Mouse (Mus musculus) intestine, embryonic 16.5 days (tissue): ENCODE data around the gene Map2k1. TPM values are rescaled to one million over a fixed set of nuclear protein-coding genes. Genes with fewer than 3 reads are reported as not detected.
"Not testable (repeated sequence)": the region's sequence is repeated elsewhere in the genome, so short reads cannot be mapped to it uniquely, and the experiment has no call there.

Experiments
- ATAC-seq: fragments of 200-750 bp; cut with Nextera tagmentation; 2 replicates; pipeline ENCODE4 v1.8.0; 2017; ENCODE audit warnings: moderate TSS enrichment, moderate library complexity
- H3K27ac ChIP-seq: fragments of 300-500 bp; sonication (generic); 2 replicates; pipeline ENCODE4 v1.5.1; 2014; ENCODE audit warnings: mild to moderate bottlenecking, low read length
- H3K27me3 ChIP-seq: fragments of 300-500 bp; sonication (generic); replicated peaks from 2 replicates; pipeline ENCODE4 v1.6.1; 2014; ENCODE audit warnings: low read length, control low read depth, mixed read lengths; ENCODE audit not compliant: control insufficient read depth, insufficient read depth
- H3K36me3 ChIP-seq: fragments of 300-500 bp; sonication (generic); 2 replicates; pipeline ENCODE4 v1.6.1; 2014; ENCODE audit warnings: low read length, control low read depth; ENCODE audit not compliant: control insufficient read depth, insufficient read depth
- H3K4me1 ChIP-seq: fragments of 300-500 bp; sonication (generic); 2 replicates; pipeline ENCODE4 v1.6.1; 2014; ENCODE audit warnings: low read length, control low read depth, mixed read lengths; ENCODE audit not compliant: control insufficient read depth, insufficient read depth
- H3K4me2 ChIP-seq: fragments of 300-500 bp; sonication (generic); 2 replicates; pipeline ENCODE4 v1.6.1; 2014; ENCODE audit warnings: low read depth, low read length, control low read depth
- H3K4me3 ChIP-seq: fragments of 300-500 bp; sonication (generic); 2 replicates; pipeline ENCODE4 v1.5.1; 2014; ENCODE audit warnings: mild to moderate bottlenecking, low read length
- H3K9ac ChIP-seq: fragments of 300-500 bp; sonication (generic); 2 replicates; pipeline ENCODE4 v1.6.1; 2014; ENCODE audit warnings: low read depth, low read length
- H3K9me3 ChIP-seq: fragments of 300-500 bp; sonication (generic); 2 replicates; pipeline ENCODE4 v1.6.1; 2016; ENCODE audit warnings: low read length, control low read depth; ENCODE audit not compliant: control insufficient read depth
- WGBS: fragments of 180-500 bp; shearing (Covaris S2); extraction: QIAGEN DNeasy Blood & Tissue Kit; methylation state at CpG from one replicate; pipeline ENCODE4 v1.1.7; 2014; 5-methylcytosine and 5-hydroxymethylcytosine counted together
- polyA plus RNA-seq: library from polyadenylated mRNA; unstranded; fragments of >200 nt; fragmentation: Nextera tagmentation; extraction: Ambion mirVana; gene quantifications from 2 replicates; pipeline ENCODE4 v1.2.1, GENCODE M21; 2015

The Map2k1 gene
- polyA plus RNA-seq, 1 experiment from 2014 or later = 97.4 TPM

GRCm38 (mm10) chr9:64202331-64202730 lies 51.1 kb downstream of the Map2k1 start:
- Histone ChIP-seq H3K27me3 (no peaks in the 10 kb centered on the region), H3K9me3 (no peaks in the 10 kb centered on the region), H3K4me1 (peaks cover 12% of the 10 kb centered on the region; the same call in 1 of the 2 replicates), H3K36me3 (no peaks in the 10 kb centered on the region), H3K4me2 (no peak overlapping the region), H3K9ac (no peak overlapping the region), H3K4me3 (no peak overlapping the region), H3K27ac (no peak overlapping the region)
- no peak for ATAC-seq

- H3K27me3 ChIP-seq = no peaks in the 10 kb centered on the region
- H3K9me3 ChIP-seq = no peaks in the 10 kb centered on the region
- H3K4me2 ChIP-seq = peak overlapping the region; percentile 20; the same call in 1 of the 2 replicates
- H3K4me3 ChIP-seq = no peak overlapping the region
- peak; percentile 81 for ATAC-seq
- 0 out of 2 replicates have a peak, but pooled peaks cover 3% of the 10 kb centered on the region for H3K36me3 ChIP-seq
- H3K9ac ChIP-seq = no peak overlapping the region
- H3K4me1 ChIP-seq = peaks cover 12% of the 10 kb centered on the region; the same call in 1 of the 2 replicates
- 49% methylated on average over 2 of the region's 2 CpGs for WGBS
- peak overlapping the region; percentile 93 for H3K27ac ChIP-seq
These were observed 53.5 kb downstream of the Map2k1 start for GRCm38 (mm10) chr9:64199897-64200296.

GRCm38 (mm10) chr9:64198763-64199418 lies 54.5 kb downstream of the Map2k1 start:
- H3K4me2 ChIP-seq, H3K9ac ChIP-seq, H3K36me3 ChIP-seq, H3K4me3 ChIP-seq, H3K9me3 ChIP-seq, H3K27me3 ChIP-seq: not testable (repeated sequence)
- WGBS = 62% methylated on average over 7 of the region's 7 CpGs
- ATAC-seq = peak; percentile 65
- H3K4me1 ChIP-seq = peaks cover 12% of the 10 kb centered on the region; the same call in 1 of the 2 replicates
- peak overlapping the region; percentile 93 for H3K27ac ChIP-seq

- H3K27ac ChIP-seq = peak overlapping the region; percentile 79
- H3K36me3 ChIP-seq = peaks cover 7% of the 10 kb centered on the region
- WGBS = 87% methylated on average over 5 of the region's 5 CpGs
- H3K9me3 ChIP-seq = no peaks in the 10 kb centered on the region
- H3K4me2 ChIP-seq = no peak overlapping the region
- ATAC-seq = peak; percentile 10; the same call in 1 of the 2 replicates
- H3K27me3 ChIP-seq = no peaks in the 10 kb centered on the region
- no peak overlapping the region for H3K9ac ChIP-seq
- peaks cover 12% of the 10 kb centered on the region; the same call in 1 of the 2 replicates for H3K4me1 ChIP-seq
- H3K4me3 ChIP-seq = no peak overlapping the region
These were observed 55.2 kb downstream of the Map2k1 start for GRCm38 (mm10) chr9:64198068-64198762.

- H3K4me1 ChIP-seq = peaks cover 8% of the 10 kb centered on the region; the same call in 1 of the 2 replicates
- H3K9me3 ChIP-seq = no peaks in the 10 kb centered on the region
- no peaks in the 10 kb centered on the region for H3K27me3 ChIP-seq
- H3K4me2 ChIP-seq = no peak overlapping the region
- no peak for ATAC-seq
- peaks cover 14% of the 10 kb centered on the region for H3K36me3 ChIP-seq
- no peak overlapping the region for H3K27ac ChIP-seq
- no peak overlapping the region for H3K9ac ChIP-seq
- H3K4me3 ChIP-seq = no peak overlapping the region
- 78% methylated on average over 8 of the region's 8 CpGs for WGBS
These were observed 55.9 kb downstream of the Map2k1 start for GRCm38 (mm10) chr9:64197524-64197923.

- no peaks in the 10 kb centered on the region for H3K9me3 ChIP-seq
- H3K27me3 ChIP-seq = no peaks in the 10 kb centered on the region
- H3K4me2 ChIP-seq = no peak overlapping the region
- 75% methylated on average over 4 of the region's 4 CpGs for WGBS
- no peak overlapping the region for H3K9ac ChIP-seq
- peaks cover 19% of the 10 kb centered on the region for H3K36me3 ChIP-seq
- ATAC-seq = no peak
- no peak overlapping the region for H3K4me3 ChIP-seq
- H3K27ac ChIP-seq = no peak overlapping the region
- H3K4me1 ChIP-seq = peaks cover 8% of the 10 kb centered on the region; the same call in 1 of the 2 replicates
These were observed 57.9 kb downstream of the Map2k1 start for GRCm38 (mm10) chr9:64195554-64195953.

GRCm38 (mm10) chr9:64193879-64194278 lies 59.6 kb downstream of the Map2k1 start:
- no peaks in the 10 kb centered on the region for H3K27me3 ChIP-seq
- no peak overlapping the region for H3K9ac ChIP-seq
- no peak overlapping the region for H3K27ac ChIP-seq
- H3K36me3 ChIP-seq = peaks cover 19% of the 10 kb centered on the region
- H3K9me3 ChIP-seq = no peaks in the 10 kb centered on the region
- WGBS = 96% methylated on average over 1 of the region's 1 CpGs
- no peak for ATAC-seq
- no peak overlapping the region for H3K4me3 ChIP-seq
- no peak overlapping the region for H3K4me2 ChIP-seq
- H3K4me1 ChIP-seq = peaks cover 6% of the 10 kb centered on the region; the same call in 1 of the 2 replicates

GRCm38 (mm10) chr9:64184166-64184840 lies 69.1 kb downstream of the Map2k1 start:
- H3K9ac ChIP-seq = no peak overlapping the region
- H3K36me3 ChIP-seq = 0 out of 2 replicates have a peak, but pooled peaks cover 6% of the 10 kb centered on the region
- no peak overlapping the region for H3K4me3 ChIP-seq
- WGBS = 90% methylated on average over 5 of the region's 5 CpGs
- no peaks in the 10 kb centered on the region for H3K27me3 ChIP-seq
- no peak overlapping the region for H3K4me2 ChIP-seq
- H3K4me1 ChIP-seq = peaks cover 3% of the 10 kb centered on the region; the same call in 1 of the 2 replicates
- H3K27ac ChIP-seq = no peak overlapping the region
- no peak for ATAC-seq
- H3K9me3 ChIP-seq = no peaks in the 10 kb centered on the region

GRCm38 (mm10) chr9:64183295-64183694 lies 70.1 kb downstream of the Map2k1 start:
- H3K4me1 ChIP-seq, H3K4me3 ChIP-seq, H3K9ac ChIP-seq, H3K27ac ChIP-seq, ATAC-seq, H3K27me3 ChIP-seq, H3K36me3 ChIP-seq, H3K9me3 ChIP-seq, H3K4me2 ChIP-seq: not testable (repeated sequence)
- 94% methylated on average over 5 of the region's 5 CpGs for WGBS
